Mouse (Mus musculus): ENCODE measurements around the gene Mesp1. TPM values are rescaled to one million over a fixed set of nuclear protein-coding genes. Genes with fewer than 3 reads are reported as not detected.

Mesp1 gene
- polyA plus RNA-seq, 1 experiment, result 0.02 TPM

DNA sequence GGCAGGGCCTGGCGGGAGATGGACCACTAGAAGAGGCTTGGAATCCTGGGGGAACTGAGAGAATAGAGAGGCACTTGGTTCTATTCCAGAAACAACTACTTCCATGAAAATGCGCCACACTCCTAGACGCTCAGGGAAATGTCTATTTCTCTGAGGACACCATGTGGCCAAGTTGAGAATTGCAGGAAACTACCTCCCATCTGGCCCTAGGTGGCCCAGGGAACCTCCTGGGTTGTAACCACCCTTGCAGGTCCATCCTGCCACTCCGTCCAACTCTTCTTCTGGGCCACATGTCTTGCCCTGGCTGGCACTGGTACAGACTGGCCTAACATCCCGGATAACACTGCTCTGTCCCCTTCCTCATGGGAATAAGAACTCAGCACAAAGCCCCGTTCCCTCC is 7.3 kb downstream of the Mesp1 start:
- Histone ChIP-seq H3K79me2 (ENCODE audit: control insufficient read depth, insufficient read depth) (no peaks in the 10 kb centered on the region), H3K79me3 (ENCODE audit: low read depth) (no peaks in the 10 kb centered on the region), H3K27me3 (ENCODE audit: control insufficient read depth, insufficient read depth, insufficient read length) (peaks cover 9% of the 10 kb centered on the region), H3ac (ENCODE audit: control insufficient read depth, insufficient read length, low read depth) (no peak overlapping the region), H3K4me3 (ENCODE audit: insufficient read depth, poor library complexity, severe bottlenecking) (no peak overlapping the region), H3K36me3 (ENCODE audit: control insufficient read depth, insufficient read depth) (no peaks in the 10 kb centered on the region)
- TF ChIP-seq FOSL1 (IDR thresholded peaks at IDR 0.05; ENCODE audit: insufficient read depth, low read length, poor library complexity, severe bottlenecking) (no peak), MAX (IDR thresholded peaks at IDR 0.05) (no peak), CEBPB (IDR thresholded peaks at IDR 0.05; ENCODE audit: low read depth) (no peak), MYOD1 (IDR thresholded peaks at IDR 0.05; ENCODE audit: control insufficient read depth, insufficient read length, low read depth) (no peak), MYOG (IDR thresholded peaks at IDR 0.05; ENCODE audit: control insufficient read depth, extremely low read depth, insufficient read length) (no peak), CTCF (IDR thresholded peaks at IDR 0.05; ENCODE audit: control insufficient read depth, insufficient read depth, insufficient read length) (peak; percentile 46)

- Histone ChIP-seq H3ac (ENCODE audit: control insufficient read depth, insufficient read length, low read depth) (no peak overlapping the region), H3K36me3 (ENCODE audit: control insufficient read depth, insufficient read depth) (no peaks in the 10 kb centered on the region), H3K4me3 (ENCODE audit: insufficient read depth, poor library complexity, severe bottlenecking) (no peak overlapping the region), H3K79me2 (ENCODE audit: control insufficient read depth, insufficient read depth) (no peaks in the 10 kb centered on the region), H3K27me3 (ENCODE audit: control insufficient read depth, insufficient read depth, insufficient read length) (no peaks in the 10 kb centered on the region), H3K79me3 (ENCODE audit: low read depth) (no peaks in the 10 kb centered on the region)
- TF ChIP-seq FOSL1 (IDR thresholded peaks at IDR 0.05; ENCODE audit: insufficient read depth, low read length, poor library complexity, severe bottlenecking) (no peak), MAX (IDR thresholded peaks at IDR 0.05) (no peak), MYOD1 (IDR thresholded peaks at IDR 0.05; ENCODE audit: control insufficient read depth, insufficient read length, low read depth) (no peak), MYOG (IDR thresholded peaks at IDR 0.05; ENCODE audit: control insufficient read depth, extremely low read depth, insufficient read length) (no peak)
These were observed 11.1 kb downstream of the Mesp1 start for GRCm38 (mm10) chr7:79782516-79782855.

- Histone ChIP-seq H3K79me2 (ENCODE audit: control insufficient read depth, insufficient read depth) (no peaks in the 10 kb centered on the region), H3K36me3 (ENCODE audit: control insufficient read depth, insufficient read depth) (no peaks in the 10 kb centered on the region), H3K79me3 (ENCODE audit: low read depth) (no peaks in the 10 kb centered on the region), H3K4me3 (ENCODE audit: insufficient read depth, poor library complexity, severe bottlenecking) (no peak overlapping the region), H3K27me3 (ENCODE audit: control insufficient read depth, insufficient read depth, insufficient read length) (no peaks in the 10 kb centered on the region), H3ac (ENCODE audit: control insufficient read depth, insufficient read length, low read depth) (no peak overlapping the region)
- TF ChIP-seq MYOD1 (IDR thresholded peaks at IDR 0.05; ENCODE audit: control insufficient read depth, insufficient read length, low read depth) (no peak), CTCF (IDR thresholded peaks at IDR 0.05; ENCODE audit: control insufficient read depth, insufficient read depth, insufficient read length) (no peak), MYOG (IDR thresholded peaks at IDR 0.05; ENCODE audit: control insufficient read depth, extremely low read depth, insufficient read length) (no peak), USF1 (IDR thresholded peaks at IDR 0.05; ENCODE audit: low read depth) (no peak), FOSL1 (IDR thresholded peaks at IDR 0.05; ENCODE audit: insufficient read depth, low read length, poor library complexity, severe bottlenecking) (no peak), MAX (IDR thresholded peaks at IDR 0.05) (no peak), CEBPB (IDR thresholded peaks at IDR 0.05; ENCODE audit: low read depth) (no peak)
These were observed 11.6 kb downstream of the Mesp1 start for GRCm38 (mm10) chr7:79781826-79782515.

- peak overlapping the region; percentile 42 for H3ac ChIP-seq (ENCODE audit: control insufficient read depth, insufficient read length, low read depth)
- H3K4me3 ChIP-seq (ENCODE audit: insufficient read depth, poor library complexity, severe bottlenecking), result peak overlapping the region; percentile 14
These were observed 12.7 kb downstream of the Mesp1 start for GRCm38 (mm10) chr7:79780647-79781626.

DNA sequence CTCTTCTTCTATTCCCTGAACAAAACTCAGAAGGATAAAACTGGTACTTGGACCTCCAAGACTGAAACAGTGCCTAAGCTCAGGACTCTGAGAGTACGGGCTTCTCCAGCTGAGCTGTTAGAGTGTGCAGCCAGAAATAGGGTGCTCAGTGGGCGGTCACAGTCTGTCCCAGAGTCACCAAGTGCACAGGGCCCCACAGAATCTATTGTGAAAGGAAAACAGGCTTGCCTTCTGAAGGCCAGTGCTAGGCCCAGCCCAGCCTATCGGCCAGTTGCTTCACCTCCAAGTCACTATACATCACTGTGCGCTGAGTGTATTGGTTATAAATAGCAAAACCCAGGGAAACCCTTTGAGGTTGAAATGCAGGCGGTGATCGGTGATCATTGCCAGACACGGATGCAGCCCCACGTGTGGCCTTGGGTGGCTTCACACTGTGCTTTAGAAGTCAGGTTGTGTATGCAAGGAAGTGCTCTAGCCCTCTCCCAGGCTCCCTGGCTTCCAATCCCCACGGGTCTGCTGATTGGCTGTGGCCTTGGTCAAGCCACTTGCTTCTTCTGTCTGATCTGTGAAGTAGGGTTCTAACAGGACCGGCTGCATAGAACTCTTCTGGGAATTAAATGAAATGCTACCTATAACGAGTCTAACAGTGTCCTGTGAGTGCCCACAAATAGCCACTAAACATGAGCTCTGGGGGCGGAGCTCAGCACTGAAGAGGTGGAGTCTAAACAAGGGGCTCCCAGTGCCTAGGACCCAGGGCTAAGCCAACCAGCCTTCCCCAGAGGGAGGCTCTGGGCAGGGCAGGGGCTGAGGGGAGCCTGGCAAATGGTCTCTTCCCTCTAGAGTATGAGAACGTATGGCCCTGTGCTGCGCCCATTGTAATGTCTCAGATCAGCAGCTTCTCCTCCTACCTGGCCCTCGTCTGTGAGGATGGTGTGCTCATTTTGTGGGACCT is 21.8 kb downstream of the Mesp1 start:
- H3ac ChIP-seq (ENCODE audit: control insufficient read depth, insufficient read length, low read depth), result no peak overlapping the region
- H3K36me3 ChIP-seq (ENCODE audit: control insufficient read depth, insufficient read depth), result no peaks in the 10 kb centered on the region
- no peaks in the 10 kb centered on the region for H3K79me2 ChIP-seq (ENCODE audit: control insufficient read depth, insufficient read depth)
- H3K79me3 ChIP-seq (ENCODE audit: low read depth), result no peaks in the 10 kb centered on the region
- no peak overlapping the region for H3K4me3 ChIP-seq (ENCODE audit: insufficient read depth, poor library complexity, severe bottlenecking)
- peaks cover 32% of the 10 kb centered on the region for H3K27me3 ChIP-seq (ENCODE audit: control insufficient read depth, insufficient read depth, insufficient read length)
- TF ChIP-seq FOSL1 (IDR thresholded peaks at IDR 0.05; ENCODE audit: insufficient read depth, low read length, poor library complexity, severe bottlenecking) (no peak), CTCF (IDR thresholded peaks at IDR 0.05; ENCODE audit: control insufficient read depth, insufficient read depth, insufficient read length) (no peak), CEBPB (IDR thresholded peaks at IDR 0.05; ENCODE audit: low read depth) (no peak), MYOD1 (IDR thresholded peaks at IDR 0.05; ENCODE audit: control insufficient read depth, insufficient read length, low read depth) (no peak), MYOG (IDR thresholded peaks at IDR 0.05; ENCODE audit: control insufficient read depth, extremely low read depth, insufficient read length) (no peak), USF1 (IDR thresholded peaks at IDR 0.05; ENCODE audit: low read depth) (no peak), MAX (IDR thresholded peaks at IDR 0.05) (no peak)

More at GRCm38 (mm10) chr7:79780647-79781626, 12.7 kb downstream of the Mesp1 start:
- Histone ChIP-seq H3K27me3 (ENCODE audit: control insufficient read depth, insufficient read depth, insufficient read length) (peaks cover 6% of the 10 kb centered on the region), H3K79me3 (ENCODE audit: low read depth) (no peaks in the 10 kb centered on the region), H3K36me3 (ENCODE audit: control insufficient read depth, insufficient read depth) (no peaks in the 10 kb centered on the region), H3K79me2 (ENCODE audit: control insufficient read depth, insufficient read depth) (no peaks in the 10 kb centered on the region)
- TF ChIP-seq MYOD1 (IDR thresholded peaks at IDR 0.05; ENCODE audit: control insufficient read depth, insufficient read length, low read depth), result no peak
- no peak for TF ChIP-seq USF1 (IDR thresholded peaks at IDR 0.05; ENCODE audit: low read depth)
- no peak for TF ChIP-seq MAX (IDR thresholded peaks at IDR 0.05)
- no peak for TF ChIP-seq FOSL1 (IDR thresholded peaks at IDR 0.05; ENCODE audit: insufficient read depth, low read length, poor library complexity, severe bottlenecking)
- no peak for TF ChIP-seq MYOG (IDR thresholded peaks at IDR 0.05; ENCODE audit: control insufficient read depth, extremely low read depth, insufficient read length)
- peak; percentile 50 for TF ChIP-seq CEBPB (IDR thresholded peaks at IDR 0.05; ENCODE audit: low read depth)
- TF ChIP-seq CTCF (IDR thresholded peaks at IDR 0.05; ENCODE audit: control insufficient read depth, insufficient read depth, insufficient read length), result peak; percentile 78

All from C2C12 (cell line).